In the genomic region with DNA sequence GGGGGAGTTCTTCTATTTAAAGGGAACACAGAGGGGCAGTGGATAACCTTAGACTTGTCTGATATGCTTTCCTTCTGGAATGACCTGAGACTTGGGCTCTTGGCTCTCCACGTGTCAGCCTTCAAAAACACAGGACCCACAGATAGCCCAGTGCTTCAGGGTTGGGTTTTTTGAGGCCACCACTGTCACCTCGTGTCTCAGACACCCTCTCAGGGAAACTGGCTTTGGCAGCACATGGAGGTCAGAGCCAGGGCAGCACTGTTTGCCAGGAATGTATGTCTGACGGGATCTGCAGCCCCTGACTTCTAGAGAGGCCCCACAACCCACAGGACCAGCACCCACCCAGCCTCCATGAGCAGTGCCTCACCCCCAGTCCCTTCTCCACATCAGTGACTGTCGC, we compare ENCODE assay signal across 16 mouse cellular contexts.
A peak's percentile ranks its signal among the peaks of the same experiment; 100 is the strongest.
DNase-seq lines count a peak whose midpoint lies in the region; ATAC-seq lines count a peak whose summit lies in the region.
"Had no signal": no experiment of that assay in that cellular context is flagged by ENCODE, and none has a peak within 500 bp of the region (broad histone marks: within the 10 kb centered on the region; RNA-seq: fewer than 3 reads in every experiment).

No protein-coding gene starts in this region.

- H3K4me3 ChIP-seq in kidney, embryonic 15.5 days (replicated peaks), result no peak overlapping the region
- no peak overlapping the region for H3K4me3 ChIP-seq in heart, embryonic 15.5 days
- no peak overlapping the region for H3K4me3 ChIP-seq in limb, embryonic 10.5 days
- H3K4me3 ChIP-seq in forebrain, embryonic 15.5 days, result no peak overlapping the region
- H3K4me3 ChIP-seq in midbrain, embryonic 16.5 days (ENCODE audit: low read depth, low read length), result no peak overlapping the region
- H3K4me3 ChIP-seq: forebrain, embryonic 12.5 days; midbrain, embryonic 12.5 days; stomach, embryonic 15.5 days had no signal

- no peak overlapping the region for H3K9ac ChIP-seq in kidney, embryonic 15.5 days
- no peak overlapping the region for H3K9ac ChIP-seq in heart, embryonic 15.5 days
- no peak overlapping the region for H3K9ac ChIP-seq in forebrain, embryonic 15.5 days (replicated peaks)
- H3K9ac ChIP-seq in midbrain, embryonic 16.5 days (ENCODE audit: low read depth, low read length), result no peak overlapping the region
- H3K9ac ChIP-seq: forebrain, embryonic 12.5 days; midbrain, embryonic 12.5 days; stomach, embryonic 15.5 days had no signal

- H3K4me1 ChIP-seq in kidney, embryonic 15.5 days, result peaks cover 13% of the 10 kb centered on the region
- H3K4me1 ChIP-seq in heart, embryonic 15.5 days (replicated peaks), result peaks cover 29% of the 10 kb centered on the region
- H3K4me1 ChIP-seq in limb, embryonic 10.5 days, result peaks cover 19% of the 10 kb centered on the region
- H3K4me1 ChIP-seq in forebrain, embryonic 15.5 days, result peaks cover 4% of the 10 kb centered on the region; the same call in 1 of the 2 replicates
- H3K4me1 ChIP-seq in midbrain, embryonic 16.5 days (ENCODE audit: control insufficient read depth, insufficient read depth, low read length), result 0 out of 2 replicates have a peak, but pooled peaks cover 3% of the 10 kb centered on the region

- H3K27ac ChIP-seq in kidney, embryonic 15.5 days, result peak overlapping the region; percentile 24; the same call in 1 of the 2 replicates
- H3K27ac ChIP-seq in heart, embryonic 15.5 days, result peak overlapping the region; percentile 87
- peak overlapping the region; percentile 61 for H3K27ac ChIP-seq in limb, embryonic 10.5 days
- no peak overlapping the region for H3K27ac ChIP-seq in forebrain, embryonic 15.5 days (replicated peaks)
- no peak overlapping the region for H3K27ac ChIP-seq in midbrain, embryonic 16.5 days (ENCODE audit: low read length)
- H3K27ac ChIP-seq: forebrain, embryonic 12.5 days; macrophage; midbrain, embryonic 12.5 days; stomach, embryonic 15.5 days had no signal

- no peaks in the 10 kb centered on the region for H3K9me3 ChIP-seq in kidney, embryonic 15.5 days (replicated peaks)
- H3K9me3 ChIP-seq in heart, embryonic 15.5 days (replicated peaks), result no peaks in the 10 kb centered on the region
- no peaks in the 10 kb centered on the region for H3K9me3 ChIP-seq in limb, embryonic 10.5 days (replicated peaks)
- H3K9me3 ChIP-seq in forebrain, embryonic 15.5 days, result no peaks in the 10 kb centered on the region
- H3K9me3 ChIP-seq in midbrain, embryonic 16.5 days (replicated peaks; ENCODE audit: control insufficient read depth, low read length, poor library complexity, severe bottlenecking), result no peaks in the 10 kb centered on the region
- H3K9me3 ChIP-seq: forebrain, embryonic 12.5 days; midbrain, embryonic 12.5 days; stomach, embryonic 15.5 days had no signal

- no peak overlapping the region for H3K4me2 ChIP-seq in kidney, embryonic 15.5 days
- H3K4me2 ChIP-seq in heart, embryonic 15.5 days, result no peak overlapping the region
- no peak overlapping the region for H3K4me2 ChIP-seq in forebrain, embryonic 15.5 days (replicated peaks)
- no peak overlapping the region for H3K4me2 ChIP-seq in midbrain, embryonic 16.5 days (ENCODE audit: low read length)
- H3K4me2 ChIP-seq: forebrain, embryonic 12.5 days; midbrain, embryonic 12.5 days; stomach, embryonic 15.5 days had no signal

- ATAC-seq in kidney, embryonic 15.5 days (replicated peaks; ENCODE audit: low FRiP score), result no peak
- ATAC-seq in heart, embryonic 15.5 days (replicated peaks; ENCODE audit: insufficient number of reproducible peaks, insufficient read depth, low FRiP score, low read depth), result peak; percentile 91
- no peak for ATAC-seq in forebrain, embryonic 15.5 days (replicated peaks)
- ATAC-seq in midbrain, embryonic 16.5 days, result no peak
- ATAC-seq: hindbrain, embryonic 16.5 days; intestine, postnatal 0 days had no signal

- H3K36me3 ChIP-seq in kidney, embryonic 15.5 days, result no peaks in the 10 kb centered on the region
- no peaks in the 10 kb centered on the region for H3K36me3 ChIP-seq in heart, embryonic 15.5 days
- H3K36me3 ChIP-seq in limb, embryonic 10.5 days, result no peaks in the 10 kb centered on the region
- H3K36me3 ChIP-seq in forebrain, embryonic 15.5 days, result no peaks in the 10 kb centered on the region
- no peaks in the 10 kb centered on the region for H3K36me3 ChIP-seq in midbrain, embryonic 16.5 days (ENCODE audit: control insufficient read depth, insufficient read depth, low read length)
- H3K36me3 ChIP-seq: forebrain, embryonic 12.5 days; midbrain, embryonic 12.5 days; stomach, embryonic 15.5 days had no signal

- peaks cover 13% of the 10 kb centered on the region for H3K27me3 ChIP-seq in kidney, embryonic 15.5 days
- H3K27me3 ChIP-seq in heart, embryonic 15.5 days, result no peaks in the 10 kb centered on the region
- no peaks in the 10 kb centered on the region for H3K27me3 ChIP-seq in limb, embryonic 10.5 days (ENCODE audit: low read depth, poor library complexity, severe bottlenecking)
- no peaks in the 10 kb centered on the region for H3K27me3 ChIP-seq in forebrain, embryonic 15.5 days
- H3K27me3 ChIP-seq in midbrain, embryonic 16.5 days (ENCODE audit: control insufficient read depth, insufficient read depth, low read depth, low read length), result no peaks in the 10 kb centered on the region
- H3K27me3 ChIP-seq: forebrain, embryonic 12.5 days; stomach, embryonic 15.5 days had no signal

- WGBS in kidney, embryonic 15.5 days, result 59% methylated on average over 4 of the region's 4 CpGs
- WGBS in heart, embryonic 15.5 days, result 18% methylated on average over 4 of the region's 4 CpGs
- WGBS in limb, embryonic 10.5 days, result 48% methylated on average over 4 of the region's 4 CpGs
- 76% methylated on average over 4 of the region's 4 CpGs for whole genome bisulfite sequencing in forebrain, embryonic 15.5 days
- WGBS in midbrain, embryonic 16.5 days, result 78% methylated on average over 4 of the region's 4 CpGs

- DNase-seq in kidney, adult 11 months, result no peak
- no peak for DNase-seq in limb, embryonic 10.5 days (ENCODE audit: low spot score)
- peak; percentile 63 for DNase-seq in lung, postnatal 36 days
- no peak for DNase-seq in gastrocnemius, postnatal 25 days
- DNase-seq: cerebellum, adult 9-10 months; right cerebral cortex, postnatal 14 days had no signal

Comparison
In these comparisons a context has a peak if more than half of its experiments do, and no peak if none do; other contexts are left out.
1. H3K27ac ChIP-seq: peak in kidney, embryonic 15.5 days (single experiment), heart, embryonic 15.5 days (single experiment) and limb, embryonic 10.5 days (single experiment); none in forebrain, embryonic 15.5 days (single experiment) and midbrain, embryonic 16.5 days (single experiment).